Mouse (Mus musculus) limb, embryonic 11.5 days (tissue): Measurements from ENCODE around the gene Syngap1. TPM values are rescaled to one million over a fixed set of nuclear protein-coding genes. Genes with fewer than 3 reads are reported as not detected.
A peak's percentile ranks its signal among the peaks of the same experiment; 100 is the strongest.

Experiments
- ATAC-seq: fragments of 200-750 bp; cut with Nextera tagmentation; 2 replicates; pipeline ENCODE4 v1.8.0; 2017; ENCODE audit warnings: low read depth; ENCODE audit not compliant: insufficient number of reproducible peaks, low FRiP score, low TSS enrichment
- DNase-seq: peaks from one replicate; pipeline ENCODE4 v3.0.0-alpha.2; 2015; ENCODE audit warnings: low spot score
- H3K27ac ChIP-seq: fragments of 300-500 bp; sonication (generic); replicated peaks from 2 replicates; pipeline ENCODE4 v1.5.1; 2014; ENCODE audit warnings: low read depth, mild to moderate bottlenecking, low read length
- H3K27me3 ChIP-seq: fragments of 300-500 bp; sonication (generic); 2 replicates; pipeline ENCODE4 v1.6.1; 2014; ENCODE audit warnings: mild to moderate bottlenecking, low read length, mixed read lengths; ENCODE audit not compliant: control insufficient read depth, insufficient read depth
- H3K36me3 ChIP-seq: fragments of 300-500 bp; sonication (generic); 2 replicates; pipeline ENCODE4 v1.6.1; 2014; ENCODE audit warnings: mild to moderate bottlenecking, low read length, moderate library complexity, mixed read lengths; ENCODE audit not compliant: control insufficient read depth, insufficient read depth
- H3K4me1 ChIP-seq: fragments of 300-500 bp; sonication (generic); 2 replicates; pipeline ENCODE4 v1.6.1; 2014; ENCODE audit warnings: low read length, mixed read lengths; ENCODE audit not compliant: control insufficient read depth, insufficient read depth
- H3K4me2 ChIP-seq: fragments of 300-500 bp; sonication (generic); 2 replicates; pipeline ENCODE4 v1.6.1; 2014; ENCODE audit warnings: low read depth, mild to moderate bottlenecking, moderate library complexity; ENCODE audit not compliant: severe bottlenecking
- H3K4me3 ChIP-seq: fragments of 300-500 bp; sonication (generic); 2 replicates; pipeline ENCODE4 v1.5.1; 2014; ENCODE audit warnings: low read depth, low read length
- H3K9ac ChIP-seq: fragments of 300-500 bp; sonication (generic); 2 replicates; pipeline ENCODE4 v1.6.1; 2014; ENCODE audit warnings: mild to moderate bottlenecking, low read length
- H3K9me3 ChIP-seq: fragments of 300-500 bp; sonication (generic); 2 replicates; pipeline ENCODE4 v1.6.1; 2016; ENCODE audit warnings: low read length; ENCODE audit not compliant: control insufficient read depth
- WGBS: fragments of 180-500 bp; shearing (Covaris S2); extraction: QIAGEN DNeasy Blood & Tissue Kit; methylation state at CpG from one replicate; pipeline ENCODE4 v1.1.7; 2014; 5-methylcytosine and 5-hydroxymethylcytosine counted together
- polyA plus RNA-seq: library from polyadenylated mRNA; unstranded; fragments of >200 nt; fragmentation: Nextera tagmentation; extraction: Ambion mirVana; gene quantifications from 2 replicates; pipeline ENCODE4 v1.2.1, GENCODE M21; 2014

Gene Syngap1
- polyA plus RNA-seq, 1 experiment from 2014 or later = 3.5 TPM

DNA sequence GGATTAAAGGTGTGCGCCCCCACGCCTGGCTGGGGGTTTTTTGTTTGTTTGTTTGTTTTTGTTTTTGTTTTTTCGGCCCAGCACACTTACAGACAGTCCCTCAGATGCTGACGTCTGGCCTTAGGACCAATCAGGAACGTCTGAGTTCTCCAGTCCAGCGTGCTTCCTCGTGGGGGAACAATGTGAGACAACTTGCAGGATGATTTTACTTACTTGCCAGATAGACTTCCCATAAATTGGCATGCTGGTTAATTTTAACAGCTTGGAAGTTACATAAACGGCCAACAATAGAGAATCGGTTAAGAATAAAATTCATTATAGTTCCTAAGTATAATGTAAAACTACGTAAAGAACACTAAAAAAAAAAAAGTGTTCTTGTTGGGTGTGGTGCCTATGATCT, 70.1 kb downstream of the Syngap1 start:
- no peak for DNase-seq
- WGBS = 90% methylated on average over 10 of the region's 10 CpGs

DNA sequence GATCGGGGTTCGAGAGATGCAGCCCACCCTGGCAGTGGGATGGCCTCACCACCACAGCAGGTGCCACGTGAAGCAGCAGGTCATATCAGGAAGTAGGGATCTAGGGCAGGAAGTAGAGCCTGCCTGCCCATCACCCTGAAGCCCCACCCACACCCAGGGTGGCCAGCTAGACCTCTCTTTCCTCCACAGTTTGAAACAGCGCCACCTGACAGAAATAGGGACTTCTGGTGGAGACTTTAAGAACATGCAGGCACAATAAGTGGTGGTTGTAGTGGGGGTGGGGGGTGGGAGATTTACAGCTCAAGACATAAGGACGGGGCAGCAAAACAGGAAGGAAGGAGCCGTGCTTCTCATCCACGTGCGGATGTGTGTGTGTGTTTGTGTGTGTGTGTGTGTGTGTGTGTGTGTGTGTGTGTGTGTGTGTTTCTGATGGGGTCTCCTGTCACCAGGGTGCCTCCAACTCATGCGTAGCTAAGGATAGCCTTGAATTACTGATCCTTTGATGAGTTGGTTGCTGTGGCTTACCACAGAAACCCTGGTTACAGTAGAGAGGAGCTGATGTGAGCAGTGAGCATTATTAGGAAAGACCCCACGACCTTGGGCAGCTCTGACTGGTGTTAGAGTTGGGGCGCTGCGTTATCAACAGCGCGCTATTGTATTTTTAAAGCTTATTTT, 71.1 kb downstream of the Syngap1 start:
- Histone ChIP-seq H3K9me3 (no peaks in the 10 kb centered on the region), H3K4me3 (no peak overlapping the region), H3K4me2 (0 out of 2 replicates have a peak overlapping the region, but pooled peaks have one; percentile 15), H3K9ac (no peak overlapping the region), H3K27me3 (no peaks in the 10 kb centered on the region), H3K4me1 (peaks cover 4% of the 10 kb centered on the region; the same call in 1 of the 2 replicates), H3K27ac (no peak overlapping the region), H3K36me3 (no peaks in the 10 kb centered on the region)
- 58% methylated on average over 14 of the region's 14 CpGs for WGBS
- DNase-seq (no peak), ATAC-seq (no peak)

More for the DNA sequence above, 70.1 kb downstream of the Syngap1 start:
- H3K9me3 ChIP-seq = no peaks in the 10 kb centered on the region
- H3K4me1 ChIP-seq = peaks cover 4% of the 10 kb centered on the region; the same call in 1 of the 2 replicates
- H3K27me3 ChIP-seq = no peaks in the 10 kb centered on the region
- H3K4me2 ChIP-seq = no peak overlapping the region
- no peak overlapping the region for H3K27ac ChIP-seq
- no peak overlapping the region for H3K9ac ChIP-seq
- no peak for ATAC-seq
- no peak overlapping the region for H3K4me3 ChIP-seq
- H3K36me3 ChIP-seq = no peaks in the 10 kb centered on the region

DNA sequence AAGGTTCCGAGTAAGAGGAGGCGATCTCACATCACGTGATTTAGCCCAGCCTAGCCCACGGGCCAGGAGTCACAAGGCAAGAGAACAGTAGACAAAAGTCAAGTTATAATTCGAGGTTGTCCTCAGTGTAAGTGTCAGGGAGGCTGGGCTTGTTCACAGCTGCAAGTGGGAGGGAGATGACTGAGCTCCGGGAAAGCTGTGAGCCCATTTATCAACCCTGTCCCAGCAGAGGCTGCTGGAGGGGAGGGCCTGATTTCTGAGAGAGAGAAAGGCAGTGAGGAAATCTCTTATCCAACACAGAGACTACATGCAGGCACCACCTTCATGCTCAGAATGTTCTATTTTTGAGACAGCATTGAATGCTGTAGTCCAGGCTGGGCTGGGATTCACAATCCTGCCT, 71.9 kb downstream of the Syngap1 start:
- Histone ChIP-seq H3K4me2 (no peak overlapping the region), H3K27ac (no peak overlapping the region)
- ATAC-seq = no peak

DNA sequence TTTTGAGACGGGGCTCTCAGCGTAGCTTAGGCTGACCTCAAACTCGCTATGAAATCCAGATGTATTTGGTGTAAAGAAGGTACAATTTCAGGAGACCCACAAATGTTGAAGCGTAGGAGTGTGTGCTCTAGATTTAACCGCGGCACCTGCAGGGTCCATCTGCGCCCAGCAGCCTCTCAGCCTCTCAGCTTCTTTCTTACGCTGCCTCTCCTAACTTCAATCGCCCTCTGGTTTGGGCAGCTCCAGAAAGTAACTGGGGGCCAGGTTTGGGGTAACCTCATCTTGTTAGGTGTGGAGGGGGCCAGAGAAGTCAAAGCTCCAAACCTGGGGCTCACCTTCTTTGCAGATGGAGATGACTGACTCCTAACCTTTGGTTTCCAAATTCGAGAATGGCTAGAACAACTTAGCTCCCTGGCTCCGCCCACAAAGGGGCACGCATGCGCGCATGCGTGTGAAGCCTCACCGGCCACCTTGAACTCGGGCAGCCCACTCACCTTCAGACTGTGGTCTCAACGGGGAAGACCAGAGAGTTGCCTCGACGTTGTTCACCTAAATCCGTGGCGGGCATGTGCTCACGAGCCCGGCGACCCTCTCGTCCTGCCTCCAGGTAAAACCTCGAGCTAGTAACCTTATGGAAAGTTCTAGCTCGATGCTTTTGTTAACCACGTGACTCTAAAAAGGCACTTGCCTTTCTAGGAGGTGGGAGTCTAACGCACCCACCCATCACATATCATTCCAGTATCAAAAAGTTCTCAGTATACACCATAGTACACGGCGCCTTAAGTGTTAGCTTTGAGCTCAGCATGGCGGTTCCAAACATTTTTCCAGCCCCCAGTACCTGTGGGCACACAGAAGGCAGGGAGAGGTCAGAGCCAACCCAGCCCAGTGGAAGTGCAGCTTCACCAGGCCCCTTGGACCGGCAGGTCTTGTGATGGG, 76.8 kb downstream of the Syngap1 start:
- ATAC-seq (peak; percentile 59; the same call in 1 of the 2 replicates), DNase-seq (peak; percentile 93)
- Histone ChIP-seq H3K9me3 (no peaks in the 10 kb centered on the region), H3K27me3 (no peaks in the 10 kb centered on the region), H3K9ac (peak overlapping the region; percentile 63), H3K4me3 (peak overlapping the region; percentile 43), H3K4me1 (peaks cover 6% of the 10 kb centered on the region; the same call in 1 of the 2 replicates), H3K4me2 (peak overlapping the region; percentile 61), H3K27ac (peak overlapping the region; percentile 36; the same call in 1 of the 2 replicates), H3K36me3 (peaks cover 15% of the 10 kb centered on the region)
- WGBS = 7% methylated on average over 34 of the region's 34 CpGs

More for the DNA sequence above, 71.9 kb downstream of the Syngap1 start:
- Histone ChIP-seq H3K4me1 (peaks cover 4% of the 10 kb centered on the region; the same call in 1 of the 2 replicates), H3K9me3 (no peaks in the 10 kb centered on the region), H3K27me3 (no peaks in the 10 kb centered on the region), H3K36me3 (no peaks in the 10 kb centered on the region), H3K9ac (0 out of 2 replicates have a peak overlapping the region, but pooled peaks have one; percentile 27), H3K4me3 (no peak overlapping the region)
- WGBS = 43% methylated on average over 6 of the region's 6 CpGs
- no peak for DNase-seq

DNA sequence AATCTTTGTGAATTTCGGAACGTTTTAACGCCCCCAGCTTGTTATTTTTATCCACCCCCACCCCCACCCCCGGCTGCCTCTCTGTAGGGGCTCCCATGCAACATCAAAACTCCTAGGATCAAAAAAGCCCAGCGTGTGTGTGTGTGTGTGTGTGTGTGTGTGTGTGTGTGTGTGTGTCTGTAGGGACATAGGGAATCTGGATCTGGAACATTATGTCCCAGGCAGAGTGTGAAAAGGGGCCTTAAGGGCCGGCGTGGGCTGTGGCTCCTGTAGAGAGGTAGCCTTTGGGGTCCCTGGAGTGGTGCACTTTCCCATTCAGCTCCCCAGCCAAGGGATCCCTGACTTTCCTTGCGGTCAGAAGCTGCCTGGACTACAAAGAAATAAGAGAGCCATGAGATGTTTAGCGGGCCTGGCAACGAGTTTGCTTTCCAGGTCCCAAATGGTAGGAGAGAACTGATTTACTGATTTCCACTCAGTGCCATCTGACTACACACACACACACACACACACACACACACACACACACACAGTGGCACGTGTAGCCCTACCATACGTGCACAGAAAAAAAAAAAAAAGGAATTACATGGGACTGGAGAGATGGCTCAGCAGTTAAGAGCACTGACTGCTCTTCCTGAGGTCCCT, 77.6 kb downstream of the Syngap1 start:
- no peaks in the 10 kb centered on the region for H3K9me3 ChIP-seq
- H3K4me3 ChIP-seq = peak overlapping the region; percentile 43
- H3K27ac ChIP-seq = peak overlapping the region; percentile 36; the same call in 1 of the 2 replicates
- H3K9ac ChIP-seq = no peak overlapping the region; the same call in 1 of the 2 replicates
- 36% methylated on average over 12 of the region's 12 CpGs for WGBS
- peak overlapping the region; percentile 61 for H3K4me2 ChIP-seq
- peaks cover 6% of the 10 kb centered on the region; the same call in 1 of the 2 replicates for H3K4me1 ChIP-seq
- DNase-seq (no peak), ATAC-seq (no peak)
- H3K27me3 ChIP-seq = no peaks in the 10 kb centered on the region
- peaks cover 17% of the 10 kb centered on the region for H3K36me3 ChIP-seq

DNA sequence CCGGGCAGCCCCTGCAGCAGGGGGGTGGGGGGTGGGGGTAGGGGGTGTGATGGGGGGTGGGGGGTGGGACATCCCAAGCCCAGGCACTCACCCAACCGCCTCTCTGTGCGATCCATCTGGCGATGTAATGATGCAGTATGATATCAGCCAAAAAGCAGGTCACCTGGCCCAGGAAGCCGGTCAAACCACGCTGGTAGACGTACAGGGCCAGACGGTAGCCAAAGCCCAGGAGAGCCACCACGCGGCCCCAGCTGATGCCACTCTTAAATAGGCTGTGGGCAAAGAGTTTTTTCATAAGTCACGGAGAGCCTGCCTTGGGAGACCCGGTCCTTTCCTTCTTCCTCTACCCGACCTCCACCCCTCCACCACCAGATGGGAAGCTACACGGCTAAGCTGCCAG, 80.0 kb downstream of the Syngap1 start:
- no peak for DNase-seq
- ATAC-seq = no peak
- Histone ChIP-seq H3K27ac (no peak overlapping the region), H3K4me1 (peaks cover 6% of the 10 kb centered on the region; the same call in 1 of the 2 replicates), H3K9me3 (no peaks in the 10 kb centered on the region), H3K36me3 (peaks cover 25% of the 10 kb centered on the region), H3K27me3 (no peaks in the 10 kb centered on the region), H3K4me3 (no peak overlapping the region), H3K9ac (no peak overlapping the region), H3K4me2 (no peak overlapping the region)
- 92% methylated on average over 14 of the region's 14 CpGs for whole genome bisulfite sequencing

DNA sequence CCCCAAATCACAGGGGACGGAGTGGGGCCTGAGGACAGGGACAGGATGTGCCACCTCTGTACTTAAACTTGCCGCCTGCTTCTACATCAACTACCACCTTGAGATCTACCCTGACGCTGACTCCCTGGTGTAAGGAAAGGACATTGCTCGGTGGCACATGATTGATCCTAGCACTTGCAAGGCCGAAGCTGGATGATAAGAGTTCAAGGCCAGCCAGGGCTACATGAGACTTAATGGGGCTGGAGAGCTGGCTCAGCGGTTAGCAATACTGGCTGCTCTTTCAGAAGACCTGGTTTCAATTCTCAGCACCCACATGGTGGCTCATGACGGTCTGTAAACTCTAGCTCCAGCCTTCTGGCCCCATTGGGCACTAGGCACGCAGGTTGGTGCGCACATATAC, 80.7 kb downstream of the Syngap1 start:
- Histone ChIP-seq H3K4me3 (no peak overlapping the region), H3K27me3 (no peaks in the 10 kb centered on the region), H3K36me3 (peaks cover 25% of the 10 kb centered on the region), H3K4me1 (peaks cover 6% of the 10 kb centered on the region; the same call in 1 of the 2 replicates), H3K27ac (no peak overlapping the region), H3K4me2 (no peak overlapping the region), H3K9ac (no peak overlapping the region), H3K9me3 (no peaks in the 10 kb centered on the region)
- ATAC-seq = no peak
- no peak for DNase-seq
- WGBS = 92% methylated on average over 9 of the region's 9 CpGs
